Mouse (Mus musculus) layer of hippocampus, postnatal 10 days (tissue): ENCODE data around the gene Gm2696. TPM values are rescaled to one million over a fixed set of nuclear protein-coding genes. Genes with fewer than 3 reads are reported as not detected.

Source experiments
- DNase-seq, 2 experiments: peaks; one replicate each; pipeline ENCODE4 v3.0.0; 2021; ENCODE audit warnings: low spot score in 2 of 2
- total RNA-seq, 2 experiments: library from RNA; stranded (reverse); gene quantifications; 2 replicates each; pipeline ENCODE4 v1.2.3; 2021

Gm2696 gene
- total RNA-seq, 2 experiments from 2014 or later: not detected

DNA sequence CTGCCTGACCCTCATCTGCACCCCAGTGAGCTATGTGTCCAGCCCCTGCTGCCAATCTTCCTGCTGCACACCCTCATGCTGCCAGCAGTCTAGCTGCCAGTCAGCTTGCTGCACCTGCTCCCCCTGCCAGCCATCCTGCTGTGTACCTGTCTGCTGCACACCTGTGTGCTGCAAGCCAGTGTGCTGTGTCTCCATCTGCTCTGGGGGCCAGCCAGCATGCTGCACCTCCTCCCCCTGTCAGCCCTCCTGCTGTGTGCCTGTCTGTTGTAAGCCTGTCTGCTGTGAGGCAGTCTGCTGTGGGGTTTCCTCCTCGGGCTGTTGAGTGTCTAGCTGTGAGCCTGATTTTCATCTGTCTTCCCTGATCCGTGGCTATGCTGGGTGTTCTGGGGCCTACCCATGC, 32.5 kb downstream of the Gm2696 start:
- no peak for DNase-seq

DNA sequence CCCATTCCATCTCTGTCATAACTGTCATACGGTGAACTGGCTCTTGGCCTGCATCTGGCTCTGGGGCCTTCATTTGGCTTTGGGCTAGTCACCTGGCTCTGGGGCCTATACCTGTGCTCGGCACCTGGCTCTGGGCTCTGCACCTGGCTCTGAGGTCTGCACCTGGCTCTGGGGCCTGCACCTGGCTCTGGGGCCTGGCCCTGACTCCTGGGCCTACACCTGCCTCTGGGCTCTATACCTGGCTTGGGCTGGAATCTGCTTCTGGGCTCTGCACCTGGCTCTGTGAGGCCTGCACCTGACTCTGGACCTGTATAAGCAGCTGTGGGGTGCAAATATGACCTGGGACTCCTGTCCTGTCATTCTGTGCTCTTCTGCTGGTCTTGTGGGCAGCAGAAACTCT, 33.1 kb downstream of the Gm2696 start:
- no peak for DNase-seq

DNA sequence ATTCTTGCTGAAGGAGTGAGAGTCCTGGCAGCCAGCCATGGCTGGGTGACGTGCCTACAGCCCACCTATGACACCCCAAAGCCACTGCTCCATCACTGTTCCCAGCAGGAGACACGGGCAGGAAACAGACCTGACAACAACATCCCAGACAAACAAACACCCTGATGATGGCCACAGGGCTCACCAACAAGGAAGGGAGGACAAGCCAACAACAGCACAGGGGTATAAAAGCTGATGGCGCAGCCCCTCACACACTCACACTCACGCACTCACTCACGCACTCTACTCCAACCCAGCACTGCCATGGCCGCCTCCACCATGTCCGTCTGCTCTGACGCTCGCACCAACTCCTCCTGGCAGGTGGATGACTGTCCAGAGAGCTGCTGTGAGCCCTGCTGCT, 38.1 kb downstream of the Gm2696 start, which contains the start of gene Gm10318:
Gene Gm10318, plus strand, starts transcription at position 301 of the 400 bp plus-strand sequence.
- DNase-seq: no peak

DNA sequence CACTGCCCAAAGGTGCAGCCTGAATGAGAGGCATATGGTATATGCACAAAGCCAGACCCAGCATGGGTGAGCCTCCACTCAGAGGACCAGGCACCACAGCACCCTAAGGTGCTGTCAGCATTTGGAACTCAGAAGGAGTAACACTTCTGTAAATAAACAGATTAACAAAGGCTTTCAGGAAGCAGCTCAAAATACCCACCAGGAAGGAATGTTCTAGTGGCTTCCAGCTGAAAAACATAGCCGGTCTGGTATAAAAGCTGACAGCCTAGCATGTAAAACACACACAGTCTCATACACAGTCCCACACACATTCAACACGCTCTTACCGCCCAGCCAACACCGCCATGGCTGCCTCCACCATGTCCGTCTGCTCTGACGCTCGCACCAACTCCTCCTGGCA, 47.2 kb downstream of the Gm2696 start, which contains the start of gene Gm3285:
Gene Gm3285, plus strand, starts transcription at position 301 of the 400 bp plus-strand sequence.
- DNase-seq: no peak

DNA sequence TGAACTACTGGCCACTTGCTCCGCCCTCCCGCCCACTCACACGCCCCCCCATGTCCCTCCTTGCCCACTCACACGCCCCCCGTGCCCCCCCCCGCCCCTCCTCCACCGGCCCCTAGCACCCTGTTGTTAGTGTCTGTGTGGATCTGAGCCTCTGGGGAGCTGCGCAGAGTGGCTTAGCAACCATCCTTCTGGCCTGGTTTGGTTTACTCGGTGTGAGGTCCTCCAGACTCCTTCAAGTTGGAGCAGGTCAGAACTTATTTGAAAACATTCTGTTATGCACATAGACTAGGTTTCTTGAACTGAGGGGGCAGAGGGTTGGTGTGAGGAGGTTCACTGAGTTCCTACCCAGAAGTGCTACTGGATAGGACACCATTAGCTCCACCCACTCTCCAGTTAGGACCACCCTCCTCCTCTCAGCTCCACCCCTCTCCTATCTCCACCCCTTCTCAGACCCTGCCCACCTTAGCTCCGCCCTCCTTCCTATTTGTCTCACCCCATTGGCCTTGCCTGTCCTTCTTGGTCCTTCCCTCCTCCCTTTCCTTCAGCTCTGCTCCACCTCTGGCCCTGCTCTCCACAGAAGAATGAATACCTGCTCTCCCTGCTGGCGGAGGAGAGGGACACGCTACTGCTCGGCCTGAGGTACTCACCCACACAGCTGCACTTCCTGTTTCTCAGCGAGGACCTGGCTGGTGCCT, 49.7 kb downstream of the Gm2696 start:
- no peak for DNase-seq

DNA sequence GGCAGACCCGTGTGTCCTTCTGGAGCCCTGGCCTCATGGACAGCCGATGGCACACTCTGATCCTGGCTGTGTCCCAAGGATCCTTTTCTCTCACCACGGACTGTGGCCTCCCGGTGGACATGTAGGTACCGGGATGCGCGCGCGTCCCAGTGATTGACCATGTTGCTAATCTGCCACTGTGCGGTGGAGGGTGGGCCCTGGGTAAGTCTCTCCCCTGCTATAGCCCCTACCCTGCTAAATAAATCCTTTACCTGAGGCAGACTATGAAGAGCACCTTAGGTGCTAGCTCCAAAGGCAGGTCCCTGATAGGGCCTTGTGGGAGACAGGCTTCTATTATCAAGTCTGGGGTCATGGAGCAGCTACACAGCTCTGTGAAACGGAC, 50.3 kb downstream of the Gm2696 start:
- no peak for DNase-seq

DNA sequence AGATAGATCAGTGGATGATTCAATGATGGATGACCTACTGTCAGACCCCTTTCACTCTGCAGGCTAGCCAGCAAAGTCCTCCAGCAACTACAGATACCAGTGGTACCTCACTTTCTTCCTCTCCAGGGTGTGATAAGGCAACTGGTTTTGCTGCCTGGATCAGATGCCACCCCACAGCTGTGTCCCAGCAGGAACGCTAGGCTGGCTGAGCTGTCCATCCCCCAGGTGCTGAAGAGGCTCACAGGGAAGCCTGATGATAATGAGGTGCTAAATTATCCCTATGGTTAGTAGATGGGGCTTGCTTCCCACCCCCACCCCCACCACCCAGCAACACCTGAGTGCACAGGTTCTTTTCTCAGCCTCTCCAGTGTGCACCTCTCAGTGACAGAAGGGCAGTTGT, 53.1 kb downstream of the Gm2696 start:
- no peak for DNase-seq

DNA sequence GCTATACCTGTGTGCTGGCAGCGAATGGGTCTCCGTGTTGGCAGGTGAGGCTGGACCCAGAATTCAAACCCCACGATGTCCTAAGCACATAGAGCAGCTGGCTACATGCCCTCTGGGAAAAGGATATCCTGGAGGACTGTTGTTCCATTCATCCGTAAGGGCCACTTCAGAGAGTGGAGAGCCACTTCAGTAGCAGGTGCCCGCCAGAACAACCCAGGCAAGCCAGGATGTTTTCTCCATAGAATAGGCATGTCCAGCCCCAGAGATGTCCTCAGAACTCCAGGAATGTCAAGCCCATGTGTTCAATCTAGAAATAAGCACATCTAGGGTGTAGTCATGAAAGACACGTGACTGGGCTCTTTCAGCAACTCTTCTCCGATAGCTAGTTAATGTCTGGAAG, 55.2 kb downstream of the Gm2696 start:
- DNase-seq: no peak

DNA sequence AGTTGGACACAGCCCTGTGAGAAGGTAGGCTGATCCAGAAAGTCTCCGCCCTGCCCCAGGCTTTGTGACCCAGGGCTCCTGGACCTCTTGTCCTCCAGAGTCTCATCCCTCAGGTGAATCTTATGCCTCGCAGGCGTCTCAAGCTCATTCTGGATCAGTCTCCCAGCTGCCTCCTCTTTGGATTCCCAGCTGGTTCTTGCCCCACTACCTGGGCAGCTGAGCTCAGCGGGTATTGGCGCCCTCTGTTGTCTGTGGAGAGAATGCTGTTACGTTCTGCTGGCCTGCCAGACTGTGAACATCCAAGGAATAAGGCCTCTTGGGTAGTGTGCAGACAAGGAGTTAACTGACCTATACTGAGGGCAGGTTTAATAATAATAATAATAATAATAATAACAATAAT, 64.5 kb downstream of the Gm2696 start:
- DNase-seq: peak in 1 of 2 experiments; percentile 41

DNA sequence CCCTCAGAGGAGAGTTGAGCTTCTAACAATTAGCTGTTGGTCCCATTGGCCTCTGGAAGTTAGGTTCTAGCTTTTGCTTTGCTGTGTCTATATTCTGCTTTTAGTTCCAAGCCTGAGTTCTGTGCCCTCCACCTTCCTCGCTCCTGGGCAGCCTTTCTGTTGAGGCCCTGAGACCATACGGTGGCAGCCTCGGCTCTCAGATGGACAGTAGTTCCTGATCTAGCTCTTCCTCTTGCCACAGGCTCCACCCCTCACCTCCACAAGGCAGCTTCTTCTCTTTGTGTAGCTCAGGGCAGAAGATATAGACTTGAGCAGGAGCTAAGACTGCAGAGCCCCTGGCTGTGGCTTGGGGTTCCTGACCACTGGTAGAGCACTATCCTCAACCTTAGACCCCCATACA, 65.8 kb downstream of the Gm2696 start:
- no peak for DNase-seq

DNA sequence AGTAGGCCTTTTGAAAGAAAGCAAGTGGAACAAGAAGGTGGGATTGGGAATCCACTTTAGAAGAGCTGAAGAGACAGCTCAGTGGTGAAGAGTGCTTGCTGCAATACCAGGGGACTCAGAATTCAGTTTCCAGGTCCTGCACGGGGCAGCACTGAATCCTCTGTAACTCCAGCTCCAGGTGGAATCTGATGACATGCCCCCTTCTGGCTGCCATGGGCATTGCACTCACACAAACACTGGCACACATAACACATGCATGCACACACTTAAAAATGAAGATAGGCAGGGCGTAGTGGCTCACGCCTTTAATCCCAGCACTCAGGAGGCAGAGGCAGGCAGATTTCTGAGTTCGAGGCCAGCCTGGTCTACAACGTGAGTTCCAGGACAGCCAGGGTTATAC, 68.1 kb downstream of the Gm2696 start:
- DNase-seq: no peak

Other genes with a start within 250 kb of the Gm2696 start
- 10 to 100 TPM; 71.6 to 82.0 TPM for gene Pttg1ip, start 233.0 kb upstream of the Gm2696 start, total RNA-seq
- 100 to 1,000 TPM; 129 to 156 TPM for gene Sumo3, start 208.6 kb upstream of the Gm2696 start, total RNA-seq
- gene Gm49325, start 208.5 kb upstream of the Gm2696 start, total RNA-seq: 10 to 100 TPM; 17.9 to 34.8 TPM
- gene Ube2g2, start 192.4 kb upstream of the Gm2696 start, total RNA-seq: 10 to 100 TPM; 46.6 to 54.3 TPM
- not detected for gene Tspear, start 128.1 kb upstream of the Gm2696 start, total RNA-seq
- not detected for gene Gm19402, start 123.9 kb upstream of the Gm2696 start, total RNA-seq
- not detected for gene Gm9508, start 117.4 kb upstream of the Gm2696 start, total RNA-seq
- not detected for gene Gm10272, start 108.1 kb upstream of the Gm2696 start, total RNA-seq
- gene Gm10024, start 103.2 kb upstream of the Gm2696 start, total RNA-seq: not detected
- not detected for gene Gm10142, start 98.9 kb upstream of the Gm2696 start, total RNA-seq
- not detected for gene Krtap12-1, start 94.1 kb upstream of the Gm2696 start, total RNA-seq
- not detected for gene Gm10100, start 88.2 kb upstream of the Gm2696 start, total RNA-seq
- not detected for gene Gm18596, start 72.0 kb upstream of the Gm2696 start, total RNA-seq
- not detected for gene Gm9736, start 63.3 kb upstream of the Gm2696 start, total RNA-seq
- not detected for gene Gm3233, start 55.0 kb upstream of the Gm2696 start, total RNA-seq
- not detected for gene Gm3238, start 43.4 kb upstream of the Gm2696 start, total RNA-seq
- not detected for gene Gm7138, start 37.7 kb upstream of the Gm2696 start, total RNA-seq
- not detected for gene Gm3250, start 32.1 kb upstream of the Gm2696 start, total RNA-seq
- not detected for gene Gm7137, start 26.5 kb upstream of the Gm2696 start, total RNA-seq
- not detected for gene Gm9639, start 19.6 kb upstream of the Gm2696 start, total RNA-seq
- not detected for gene Gm19668, start 15.5 kb upstream of the Gm2696 start, total RNA-seq
- gene Gm9507, start 2.8 kb upstream of the Gm2696 start, total RNA-seq: not detected
- gene Krtap10-4, start 12.4 kb downstream of the Gm2696 start, total RNA-seq: not detected
- not detected for gene Krtap10-10, start 21.3 kb downstream of the Gm2696 start, total RNA-seq
- not detected for gene Gm36176, start 32.1 kb downstream of the Gm2696 start, total RNA-seq
- gene Gm10318, start 38.2 kb downstream of the Gm2696 start, total RNA-seq: not detected
- gene Gm3285, start 47.3 kb downstream of the Gm2696 start, total RNA-seq: not detected
- 10 to 100 TPM; 19.2 to 20.6 TPM for gene Lrrc3, start 87.9 kb downstream of the Gm2696 start, total RNA-seq
- gene Trpm2, start 155.9 kb downstream of the Gm2696 start, total RNA-seq: 10 to 100 TPM; 26.0 to 27.3 TPM
- 10 to 100 TPM; 32.7 to 42.5 TPM for gene 1810043G02Rik, start 163.8 kb downstream of the Gm2696 start, total RNA-seq
- 100 to 1,000 TPM; 112 to 116 TPM for gene Pfkl, start 195.4 kb downstream of the Gm2696 start, total RNA-seq
- gene Dnmt3l, start 227.3 kb downstream of the Gm2696 start, total RNA-seq: not detected
- under 1 TPM; 0.36 to 0.50 TPM for gene Aire, start 228.9 kb downstream of the Gm2696 start, total RNA-seq